Mouse (Mus musculus): ENCODE measurements around the gene Havcr1. TPM values are rescaled to one million over a fixed set of nuclear protein-coding genes. Genes with fewer than 3 reads are reported as not detected.
"Not testable (repeated sequence)": the region's sequence is repeated elsewhere in the genome, so short reads cannot be mapped to it uniquely, and the experiment has no call there.

Havcr1 gene
- 0.88 and 1.1 TPM in 2 replicates for polyA plus RNA-seq (2012; rRNA removed)
- polyA plus RNA-seq (2014; fragmentation: Nextera tagmentation; extraction: Ambion mirVana): 0.14 and 1.4 TPM in 2 replicates

DNA sequence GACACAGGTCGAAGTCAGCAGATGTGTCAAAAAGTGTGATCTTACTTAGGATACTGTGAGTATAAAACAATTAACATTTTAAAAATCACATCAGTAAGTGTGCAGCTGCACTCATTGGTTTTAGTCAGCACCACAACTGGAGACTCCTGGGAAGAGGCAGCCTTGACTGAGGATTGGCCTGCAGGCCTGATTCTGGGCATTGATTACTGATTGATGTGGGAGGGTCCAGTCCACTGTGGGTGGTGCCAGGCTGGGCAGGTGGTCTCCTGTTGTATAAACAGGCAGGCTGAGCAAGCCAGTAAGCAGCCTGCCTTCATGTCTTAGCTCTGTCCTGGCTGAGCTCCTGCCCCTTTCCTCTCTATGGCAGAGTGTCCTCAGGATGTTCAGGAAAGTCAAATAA lies at the start of gene Havcr1:
Havcr1 (plus strand) TSS at position 5 of the 400 bp plus-strand sequence.
- not testable (repeated sequence) for H3K4me2 ChIP-seq (replicated peaks; ENCODE audit: low read depth, low read length, severe bottlenecking); H3K27me3 ChIP-seq (ENCODE audit: control insufficient read depth, insufficient read depth, low read length); H3K27ac ChIP-seq (replicated peaks; ENCODE audit: low read depth, low read length); H3K9ac ChIP-seq (ENCODE audit: low read depth, low read length, severe bottlenecking); DNase-seq (ENCODE audit: low spot score); H3K36me3 ChIP-seq (ENCODE audit: control insufficient read depth, insufficient read depth, low read length); H3K9me3 ChIP-seq (ENCODE audit: control insufficient read depth, low read length); H3K4me3 ChIP-seq (replicated peaks; ENCODE audit: low read length); H3K4me1 ChIP-seq (ENCODE audit: control insufficient read depth, insufficient read depth, low read length); ATAC-seq (ENCODE audit: low FRiP score, low read depth)
- WGBS: 93% methylated on average over 1 of the region's 1 CpGs

GRCm38 (mm10) chr11:46690136-46690535 lies 44.7 kb upstream of the Havcr1 start:
- H3K9me3 ChIP-seq (ENCODE audit: control insufficient read depth, low read length): no peaks in the 10 kb centered on the region
- H3K4me2 ChIP-seq (replicated peaks; ENCODE audit: low read depth, low read length, severe bottlenecking): no peak overlapping the region
- H3K27me3 ChIP-seq (ENCODE audit: control insufficient read depth, insufficient read depth, low read length): no peaks in the 10 kb centered on the region
- WGBS: 82% methylated on average over 2 of the region's 2 CpGs
- H3K27ac ChIP-seq (replicated peaks; ENCODE audit: low read depth, low read length): no peak overlapping the region
- H3K36me3 ChIP-seq (ENCODE audit: control insufficient read depth, insufficient read depth, low read length): no peaks in the 10 kb centered on the region
- DNase-seq (ENCODE audit: low spot score) (no peak), ATAC-seq (ENCODE audit: low FRiP score, low read depth) (no peak)
- H3K9ac ChIP-seq (ENCODE audit: low read depth, low read length, severe bottlenecking): no peak overlapping the region
- H3K4me1 ChIP-seq (ENCODE audit: control insufficient read depth, insufficient read depth, low read length): no peaks in the 10 kb centered on the region
- TF ChIP-seq POLR2A (IDR thresholded peaks at IDR 0.05; ENCODE audit: borderline replicate concordance, extremely low read depth, insufficient read depth, insufficient read length): no peak
- H3K4me3 ChIP-seq (replicated peaks; ENCODE audit: low read length): no peak overlapping the region

DNA sequence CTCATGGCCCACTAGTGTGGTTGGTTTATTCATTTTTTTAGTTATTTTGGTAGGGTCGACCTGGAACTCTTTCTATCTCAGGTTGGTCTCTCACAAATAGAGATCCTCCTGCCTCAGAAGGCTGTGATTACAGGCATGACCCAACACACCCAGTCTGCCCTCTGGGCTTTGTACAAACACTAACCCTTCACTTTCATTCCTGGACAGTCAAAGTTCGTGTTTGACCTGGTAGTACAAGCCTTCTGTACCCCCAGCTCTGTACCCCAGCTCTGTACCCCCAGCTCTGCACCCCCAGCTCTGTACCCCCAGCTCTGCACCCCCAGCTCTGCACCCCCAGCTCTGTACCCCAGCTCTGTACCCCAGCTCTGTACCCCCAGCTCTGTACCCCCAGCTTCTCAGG lies 39.0 kb upstream of the Havcr1 start:
- WGBS: 77% methylated on average over 2 of the region's 2 CpGs
- not testable (repeated sequence) for ATAC-seq (ENCODE audit: low FRiP score, low read depth); H3K4me1 ChIP-seq (ENCODE audit: control insufficient read depth, insufficient read depth, low read length)

DNA sequence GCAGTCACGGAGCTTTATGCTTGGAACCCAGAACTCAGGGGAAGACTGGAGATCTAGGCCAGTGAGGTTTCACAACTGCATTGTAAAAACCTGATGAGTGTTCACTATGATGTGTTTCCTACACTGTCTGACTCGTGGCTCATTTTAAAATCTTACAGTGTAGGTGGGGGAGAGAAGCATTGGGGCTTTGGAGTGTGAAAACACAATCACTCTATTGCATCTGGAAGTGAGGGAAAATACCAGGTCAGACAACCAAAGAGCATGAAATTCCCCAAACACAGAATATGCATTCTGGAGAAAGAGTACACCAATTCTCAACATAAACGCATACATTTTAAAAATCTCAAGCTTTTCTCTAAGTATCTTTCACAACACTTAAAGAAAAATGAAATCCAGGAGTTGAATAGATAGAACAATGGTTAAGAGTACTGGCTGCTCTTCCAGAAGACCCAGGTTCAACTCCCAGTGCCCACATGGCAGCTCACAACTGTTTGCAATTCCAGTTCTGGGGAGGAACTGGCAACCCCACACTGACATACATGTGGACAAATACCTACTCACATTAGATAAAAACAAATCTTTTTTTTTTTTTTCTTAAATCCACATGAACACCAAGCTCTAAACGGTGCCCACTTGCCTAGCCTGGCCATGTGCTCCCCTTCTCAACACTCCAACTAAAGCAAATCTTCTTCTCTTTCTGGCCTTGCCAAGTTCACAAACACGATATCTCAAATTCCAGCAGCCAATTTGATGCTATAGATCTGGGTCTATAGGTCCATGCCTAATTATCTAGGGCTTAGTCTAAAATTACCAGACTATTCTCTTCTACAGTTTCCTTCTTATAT lies 37.2 kb upstream of the Havcr1 start:
- no peak for TF ChIP-seq POLR2A (IDR thresholded peaks at IDR 0.05; ENCODE audit: borderline replicate concordance, extremely low read depth, insufficient read depth, insufficient read length)
- H3K27me3 ChIP-seq (ENCODE audit: control insufficient read depth, insufficient read depth, low read length): no peaks in the 10 kb centered on the region
- H3K36me3 ChIP-seq (ENCODE audit: control insufficient read depth, insufficient read depth, low read length): no peaks in the 10 kb centered on the region
- H3K4me1 ChIP-seq (ENCODE audit: control insufficient read depth, insufficient read depth, low read length): no peaks in the 10 kb centered on the region
- no peak overlapping the region for H3K4me2 ChIP-seq (replicated peaks; ENCODE audit: low read depth, low read length, severe bottlenecking)
- no peak overlapping the region for H3K9ac ChIP-seq (ENCODE audit: low read depth, low read length, severe bottlenecking)
- no peaks in the 10 kb centered on the region for H3K9me3 ChIP-seq (ENCODE audit: control insufficient read depth, low read length)
- DNase-seq (ENCODE audit: low spot score) (no peak), ATAC-seq (ENCODE audit: low FRiP score, low read depth) (no peak)
- no peak overlapping the region for H3K4me3 ChIP-seq (replicated peaks; ENCODE audit: low read length)
- H3K27ac ChIP-seq (replicated peaks; ENCODE audit: low read depth, low read length): no peak overlapping the region
- WGBS: 76% methylated on average over 5 of the region's 5 CpGs

More for the DNA sequence above, 39.0 kb upstream of the Havcr1 start:
- not testable (repeated sequence) for H3K9ac ChIP-seq (ENCODE audit: low read depth, low read length, severe bottlenecking); H3K4me2 ChIP-seq (replicated peaks; ENCODE audit: low read depth, low read length, severe bottlenecking); H3K4me3 ChIP-seq (replicated peaks; ENCODE audit: low read length); DNase-seq (ENCODE audit: low spot score); H3K27me3 ChIP-seq (ENCODE audit: control insufficient read depth, insufficient read depth, low read length); H3K27ac ChIP-seq (replicated peaks; ENCODE audit: low read depth, low read length); H3K36me3 ChIP-seq (ENCODE audit: control insufficient read depth, insufficient read depth, low read length); H3K9me3 ChIP-seq (ENCODE audit: control insufficient read depth, low read length)

- WGBS: 87% methylated on average over 6 of the region's 6 CpGs
- Histone ChIP-seq H3K9ac (ENCODE audit: low read depth, low read length, severe bottlenecking) (no peak overlapping the region), H3K9me3 (ENCODE audit: control insufficient read depth, low read length) (no peaks in the 10 kb centered on the region), H3K4me1 (ENCODE audit: control insufficient read depth, insufficient read depth, low read length) (no peaks in the 10 kb centered on the region), H3K4me2 (replicated peaks; ENCODE audit: low read depth, low read length, severe bottlenecking) (no peak overlapping the region), H3K36me3 (ENCODE audit: control insufficient read depth, insufficient read depth, low read length) (no peaks in the 10 kb centered on the region), H3K27me3 (ENCODE audit: control insufficient read depth, insufficient read depth, low read length) (no peaks in the 10 kb centered on the region), H3K4me3 (replicated peaks; ENCODE audit: low read length) (no peak overlapping the region), H3K27ac (replicated peaks; ENCODE audit: low read depth, low read length) (no peak overlapping the region)
- TF ChIP-seq POLR2A (IDR thresholded peaks at IDR 0.05; ENCODE audit: borderline replicate concordance, extremely low read depth, insufficient read depth, insufficient read length): no peak
- DNase-seq (ENCODE audit: low spot score) (no peak), ATAC-seq (ENCODE audit: low FRiP score, low read depth) (no peak)
These were observed 36.6 kb upstream of the Havcr1 start for GRCm38 (mm10) chr11:46698278-46698655.
